Mouse (Mus musculus) kidney, adult 2 months (tissue): ENCODE data around the gene Znfx1. TPM values are rescaled to one million over a fixed set of nuclear protein-coding genes. Genes with fewer than 3 reads are reported as not detected.

Source experiments
- DNase-seq: peaks from one replicate; pipeline ENCODE4 v3.0.0; 2021
- H3K27ac ChIP-seq: fragments of 200-500 bp; 2 replicates; pipeline ENCODE4 v1.5.1; 2012; ENCODE audit warnings: low read depth, low read length, control low read depth, inconsistent platforms; ENCODE audit not compliant: insufficient read depth
- H3K27me3 ChIP-seq: fragments of 200-500 bp; replicated peaks from 2 replicates; pipeline ENCODE4 v1.6.1; 2012; ENCODE audit warnings: mild to moderate bottlenecking, moderate library complexity, low read length, inconsistent platforms; ENCODE audit not compliant: control insufficient read depth, insufficient read depth
- H3K36me3 ChIP-seq: fragments of 200-500 bp; 2 replicates; pipeline ENCODE4 v1.6.1; 2012; ENCODE audit warnings: mild to moderate bottlenecking, moderate library complexity, low read length, inconsistent platforms; ENCODE audit not compliant: control insufficient read depth, insufficient read depth
- H3K4me1 ChIP-seq: fragments of 200-500 bp; 2 replicates; pipeline ENCODE4 v1.6.1; 2011; ENCODE audit warnings: low read length; ENCODE audit not compliant: control insufficient read depth, insufficient read depth
- H3K4me3 ChIP-seq: fragments of 200-500 bp; 2 replicates; pipeline ENCODE4 v1.5.1; 2011; ENCODE audit warnings: mild to moderate bottlenecking, low read depth, low read length, control low read depth; ENCODE audit not compliant: insufficient read depth
- CTCF ChIP-seq: fragments of 200-500 bp; conservative IDR thresholded peaks from 2 replicates; pipeline ENCODE4 v1.5.1; 2011; ENCODE audit warnings: low read depth, mild to moderate bottlenecking, control low read depth, low read length, moderate library complexity, mixed read lengths; ENCODE audit not compliant: insufficient read depth, insufficient read length
- POLR2A ChIP-seq: fragments of 200-500 bp; IDR thresholded peaks from one replicate; pipeline ENCODE4 v1.6.1; 2011; ENCODE audit warnings: low read depth, low read length, control low read depth
- WGBS: fragments of 180-500 bp; shearing (Covaris S2); methylation state at CpG from one replicate; pipeline ENCODE4 v1.1.7; 2018; 5-methylcytosine and 5-hydroxymethylcytosine counted together
- polyA plus RNA-seq: library from polyadenylated mRNA; depleted of rRNA; stranded (reverse); fragments of >200 nt; gene quantifications from 2 replicates; pipeline ENCODE4 v1.2.3, GENCODE M21; 2012

The Znfx1 gene
- polyA plus RNA-seq, 1 experiment = 60.9 TPM

GRCm38 (mm10) chr2:167093171-167093900, 30.5 kb upstream of the Znfx1 start:
- no peak for DNase-seq
- TF ChIP-seq POLR2A = no peak
- TF ChIP-seq CTCF = no peak
- H3K4me3 ChIP-seq = no peak overlapping the region
- no peaks in the 10 kb centered on the region for H3K4me1 ChIP-seq
- 87% methylated on average over 13 of the region's 13 CpGs for WGBS
- no peaks in the 10 kb centered on the region for H3K27me3 ChIP-seq
- H3K27ac ChIP-seq = no peak overlapping the region
- H3K36me3 ChIP-seq = no peaks in the 10 kb centered on the region

GRCm38 (mm10) chr2:167090271-167090670, 27.5 kb upstream of the Znfx1 start:
- TF ChIP-seq POLR2A (no peak), CTCF (no peak)
- Histone ChIP-seq H3K27ac (no peak overlapping the region), H3K4me1 (no peaks in the 10 kb centered on the region; the same call in 1 of the 2 replicates), H3K27me3 (no peaks in the 10 kb centered on the region), H3K36me3 (no peaks in the 10 kb centered on the region), H3K4me3 (no peak overlapping the region)
- WGBS = 71% methylated on average over 1 of the region's 1 CpGs
- DNase-seq = no peak

GRCm38 (mm10) chr2:167086836-167087235, 24.0 kb upstream of the Znfx1 start:
- Histone ChIP-seq H3K27ac (peak overlapping the region; percentile 8; the same call in 1 of the 2 replicates), H3K36me3 (no peaks in the 10 kb centered on the region), H3K4me3 (no peak overlapping the region), H3K27me3 (no peaks in the 10 kb centered on the region), H3K4me1 (no peaks in the 10 kb centered on the region; the same call in 1 of the 2 replicates)
- TF ChIP-seq POLR2A (no peak), CTCF (no peak)
- 69% methylated on average over 5 of the region's 5 CpGs for WGBS
- peak; percentile 69 for DNase-seq

GRCm38 (mm10) chr2:167086092-167086491, 23.3 kb upstream of the Znfx1 start:
- H3K36me3 ChIP-seq = no peaks in the 10 kb centered on the region
- peak; percentile 74 for DNase-seq
- H3K27me3 ChIP-seq = no peaks in the 10 kb centered on the region
- no peak overlapping the region for H3K4me3 ChIP-seq
- H3K27ac ChIP-seq = peak overlapping the region; percentile 8; the same call in 1 of the 2 replicates
- TF ChIP-seq POLR2A (no peak), CTCF (no peak)
- H3K4me1 ChIP-seq = no peaks in the 10 kb centered on the region; the same call in 1 of the 2 replicates
- WGBS = 34% methylated on average over 11 of the region's 11 CpGs

- no peak overlapping the region for H3K4me3 ChIP-seq
- H3K4me1 ChIP-seq = no peaks in the 10 kb centered on the region; the same call in 1 of the 2 replicates
- TF ChIP-seq POLR2A (no peak), CTCF (no peak)
- no peaks in the 10 kb centered on the region for H3K27me3 ChIP-seq
- WGBS = 28% methylated on average over 4 of the region's 4 CpGs
- no peak for DNase-seq
- H3K36me3 ChIP-seq = no peaks in the 10 kb centered on the region
- H3K27ac ChIP-seq = no peak overlapping the region
These were observed 18.8 kb upstream of the Znfx1 start for GRCm38 (mm10) chr2:167081639-167082038.

GRCm38 (mm10) chr2:167081135-167081534, 18.3 kb upstream of the Znfx1 start:
- no peak overlapping the region for H3K4me3 ChIP-seq
- TF ChIP-seq CTCF = no peak
- no peak for TF ChIP-seq POLR2A
- no peaks in the 10 kb centered on the region for H3K27me3 ChIP-seq
- H3K36me3 ChIP-seq = no peaks in the 10 kb centered on the region
- no peak for DNase-seq
- WGBS = 70% methylated on average over 6 of the region's 6 CpGs
- H3K27ac ChIP-seq = no peak overlapping the region
- no peaks in the 10 kb centered on the region; the same call in 1 of the 2 replicates for H3K4me1 ChIP-seq

- Histone ChIP-seq H3K27ac (no peak overlapping the region), H3K27me3 (no peaks in the 10 kb centered on the region), H3K4me3 (no peak overlapping the region), H3K36me3 (no peaks in the 10 kb centered on the region), H3K4me1 (no peaks in the 10 kb centered on the region)
- DNase-seq = no peak
- no peak for TF ChIP-seq CTCF
- TF ChIP-seq POLR2A = no peak
- WGBS = 80% methylated on average over 3 of the region's 3 CpGs
These were observed 17.6 kb upstream of the Znfx1 start for GRCm38 (mm10) chr2:167080387-167080786.
